Mouse (Mus musculus) megakaryocyte, embryonic 14.5 days (primary cell): Measurements from ENCODE around the gene Tmem40. TPM values are rescaled to one million over a fixed set of nuclear protein-coding genes. Genes with fewer than 3 reads are reported as not detected.

ENCODE experiments used
- H3K27me3 ChIP-seq: replicated peaks from 2 replicates; pipeline ENCODE3; 2012; ENCODE audit warnings: inconsistent platforms
- H3K36me3 ChIP-seq: replicated peaks from 2 replicates; pipeline ENCODE3; 2012; ENCODE audit warnings: low read length, inconsistent platforms, mixed read lengths
- H3K4me1 ChIP-seq: 2 replicates; pipeline ENCODE4 v1.6.1; 2012; ENCODE audit warnings: inconsistent platforms
- H3K4me3 ChIP-seq: replicated peaks from 2 replicates; pipeline ENCODE3; 2012; ENCODE audit warnings: moderate library complexity, mild to moderate bottlenecking, inconsistent platforms
- H3K9me3 ChIP-seq: 2 replicates; pipeline ENCODE4 v1.6.1; 2012; ENCODE audit warnings: inconsistent platforms
- FLI1 ChIP-seq: IDR thresholded peaks from 2 replicates; pipeline ENCODE4 v1.6.1; 2012; ENCODE audit warnings: low read length, inconsistent platforms, mixed read lengths
- GATA1 ChIP-seq: IDR thresholded peaks from 3 replicates; pipeline ENCODE4 v1.6.1; 2012; ENCODE audit warnings: mixed read lengths, low read length, inconsistent platforms, borderline replicate concordance
- polyA plus RNA-seq: library from polyadenylated mRNA; stranded (reverse); fragments of >175 nt; gene quantifications from 2 replicates; pipeline ENCODE4 v1.2.3, GENCODE M21; 2012; ENCODE audit warnings: low replicate concordance; ENCODE audit not compliant: insufficient read depth

Tmem40 gene
- polyA plus RNA-seq, 1 experiment = 650 TPM

DNA sequence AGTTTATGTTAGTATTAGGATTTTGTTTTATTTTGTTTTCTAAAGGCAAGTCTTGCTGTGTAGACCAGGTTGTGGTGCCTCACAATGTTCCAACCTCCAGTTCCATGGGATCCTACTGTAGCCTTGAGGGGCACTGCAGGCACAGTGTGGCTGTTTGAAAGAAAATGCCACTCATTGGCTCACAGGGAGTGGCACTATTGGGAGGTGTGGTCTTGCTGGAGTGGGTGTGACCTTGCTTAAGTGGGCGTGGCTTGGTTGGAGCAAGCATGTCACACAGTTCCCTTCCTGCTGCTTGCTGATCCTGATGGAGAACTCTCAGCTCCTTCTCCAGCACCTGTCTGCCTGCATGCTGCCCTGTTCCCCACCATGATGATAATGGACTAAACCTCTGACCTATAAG lies 18.6 kb downstream of the Tmem40 start:
- H3K9me3 ChIP-seq = no peaks in the 10 kb centered on the region
- peak overlapping the region; percentile 57 for H3K4me3 ChIP-seq
- H3K36me3 ChIP-seq = peaks cover 97% of the 10 kb centered on the region
- TF ChIP-seq GATA1 (no peak), FLI1 (no peak)
- no peaks in the 10 kb centered on the region for H3K27me3 ChIP-seq
- H3K4me1 ChIP-seq = peaks cover 93% of the 10 kb centered on the region

DNA sequence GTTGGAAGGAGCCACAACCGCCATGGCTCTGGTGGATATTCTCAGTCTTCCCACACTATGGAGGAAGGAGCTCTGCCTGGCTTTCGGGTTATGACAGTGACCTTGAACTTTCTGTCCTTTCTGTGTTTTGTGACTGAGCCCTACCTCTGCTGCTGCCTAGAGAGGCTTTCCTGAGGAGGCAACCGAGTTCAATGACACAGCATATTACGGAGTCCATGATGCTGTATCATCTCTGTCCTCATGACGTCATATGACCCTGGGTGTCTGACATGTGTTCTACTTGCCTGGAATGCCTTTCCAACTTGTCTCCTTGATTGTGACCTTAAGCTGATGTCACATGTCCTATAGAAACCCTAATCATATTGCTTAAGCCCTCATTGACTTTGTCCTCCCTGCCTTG lies 23.2 kb downstream of the Tmem40 start:
- no peak for TF ChIP-seq GATA1
- TF ChIP-seq FLI1 = no peak
- no peaks in the 10 kb centered on the region for H3K27me3 ChIP-seq

DNA sequence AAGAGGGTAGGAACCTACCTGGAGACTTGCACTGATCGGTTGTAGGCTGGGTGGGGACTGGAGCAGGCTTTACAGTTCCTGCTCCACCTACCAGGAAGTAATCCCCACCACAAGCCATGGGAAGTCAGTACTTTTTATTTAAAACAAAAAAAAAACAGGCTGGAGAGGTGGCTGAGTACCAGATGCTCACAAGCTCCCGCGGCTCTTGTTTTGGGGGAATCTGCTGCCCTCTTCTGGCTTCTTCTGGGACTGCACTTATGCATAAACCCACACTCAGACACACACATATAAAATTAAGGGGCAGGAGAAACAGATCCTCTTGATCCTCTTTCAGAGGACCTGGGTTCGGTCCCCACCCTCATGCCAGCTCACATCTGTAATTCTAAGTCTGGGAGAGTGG lies 27.3 kb downstream of the Tmem40 start:
- no peaks in the 10 kb centered on the region for H3K27me3 ChIP-seq
- peaks cover 26% of the 10 kb centered on the region for H3K4me1 ChIP-seq
- H3K4me3 ChIP-seq = no peak overlapping the region
- TF ChIP-seq FLI1 (no peak), GATA1 (no peak)
- 0 out of 2 replicates have a peak, but pooled peaks cover 5% of the 10 kb centered on the region for H3K9me3 ChIP-seq
- H3K36me3 ChIP-seq = peaks cover 97% of the 10 kb centered on the region

More for the DNA sequence above, 23.2 kb downstream of the Tmem40 start:
- Histone ChIP-seq H3K9me3 (0 out of 2 replicates have a peak, but pooled peaks cover 5% of the 10 kb centered on the region), H3K36me3 (peaks cover 98% of the 10 kb centered on the region), H3K4me3 (peak overlapping the region; percentile 1), H3K4me1 (peaks cover 63% of the 10 kb centered on the region)

DNA sequence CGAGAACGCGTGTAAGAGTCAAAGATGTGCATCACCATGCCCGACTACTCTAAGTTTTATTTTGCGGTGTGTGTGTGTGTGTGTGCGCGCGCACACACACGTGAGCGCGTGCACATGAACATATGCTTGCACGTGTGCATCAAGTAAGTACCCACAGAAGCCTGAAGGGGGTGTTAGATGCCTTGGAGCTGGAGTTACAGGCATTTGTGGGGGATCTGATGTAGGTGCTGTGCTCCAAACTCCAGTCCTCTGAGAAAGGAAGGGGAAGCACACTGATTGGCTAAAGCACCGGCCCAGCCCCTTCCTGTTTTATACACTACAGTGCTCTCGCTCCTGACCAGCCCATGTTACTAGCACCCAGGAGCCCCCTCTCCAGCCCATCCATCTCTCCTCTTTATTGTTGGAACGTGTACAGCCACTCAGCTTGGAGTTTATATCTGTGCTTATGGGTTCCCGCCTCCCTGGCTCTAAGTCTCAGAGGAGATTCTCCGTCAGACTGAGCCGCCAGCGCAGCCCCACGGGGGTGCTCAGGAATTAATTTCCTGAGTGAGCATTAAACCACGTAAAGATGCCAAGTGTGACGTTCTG lies 29.8 kb downstream of the Tmem40 start:
- H3K9me3 ChIP-seq = peaks cover 20% of the 10 kb centered on the region
- H3K36me3 ChIP-seq = peaks cover 98% of the 10 kb centered on the region
- TF ChIP-seq GATA1 = no peak
- TF ChIP-seq FLI1 = no peak
- H3K4me3 ChIP-seq = no peak overlapping the region
- H3K4me1 ChIP-seq = peaks cover 20% of the 10 kb centered on the region
- no peaks in the 10 kb centered on the region for H3K27me3 ChIP-seq

DNA sequence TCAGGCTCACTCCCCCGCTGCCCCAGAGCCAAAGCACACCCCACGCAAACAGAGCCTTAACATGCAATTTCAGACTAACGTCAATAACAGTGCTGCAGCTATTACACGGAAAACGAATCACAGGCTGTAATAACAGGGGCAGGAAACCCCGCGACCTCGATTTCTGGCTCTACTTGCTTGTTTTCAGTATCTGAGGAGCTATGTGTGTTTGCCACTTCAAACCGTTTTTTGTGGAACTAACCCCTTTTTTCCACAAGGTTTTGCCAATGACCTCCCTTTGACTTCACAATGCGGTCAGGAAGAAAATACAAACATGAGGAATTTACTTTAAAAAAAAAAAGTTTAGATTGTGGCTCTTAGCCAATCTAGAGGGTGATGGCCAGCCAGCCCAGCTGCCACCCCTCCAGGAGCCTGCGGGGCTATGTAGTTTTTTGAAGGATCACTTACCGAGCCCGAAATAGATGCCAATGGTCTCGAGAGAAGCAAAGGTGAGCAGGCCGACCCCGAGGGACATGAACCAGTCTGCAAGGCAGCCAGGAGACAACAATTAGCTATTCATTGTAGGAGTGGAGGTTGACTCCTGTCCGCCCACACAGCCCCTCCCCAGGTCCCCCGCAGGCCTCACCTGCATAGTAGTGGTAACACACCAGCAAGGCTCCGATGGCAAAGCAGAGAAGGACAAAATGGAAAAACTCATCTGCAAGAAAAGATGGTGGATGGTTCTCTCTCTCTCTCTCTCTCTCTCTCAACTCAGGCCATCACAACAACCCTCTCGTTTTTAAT lies 31.5 kb downstream of the Tmem40 start:
- peaks cover 91% of the 10 kb centered on the region for H3K36me3 ChIP-seq
- TF ChIP-seq FLI1 (no peak), GATA1 (no peak)
- H3K4me3 ChIP-seq = no peak overlapping the region
- H3K4me1 ChIP-seq = peaks cover 14% of the 10 kb centered on the region
- no peaks in the 10 kb centered on the region for H3K27me3 ChIP-seq
- H3K9me3 ChIP-seq = peaks cover 16% of the 10 kb centered on the region

DNA sequence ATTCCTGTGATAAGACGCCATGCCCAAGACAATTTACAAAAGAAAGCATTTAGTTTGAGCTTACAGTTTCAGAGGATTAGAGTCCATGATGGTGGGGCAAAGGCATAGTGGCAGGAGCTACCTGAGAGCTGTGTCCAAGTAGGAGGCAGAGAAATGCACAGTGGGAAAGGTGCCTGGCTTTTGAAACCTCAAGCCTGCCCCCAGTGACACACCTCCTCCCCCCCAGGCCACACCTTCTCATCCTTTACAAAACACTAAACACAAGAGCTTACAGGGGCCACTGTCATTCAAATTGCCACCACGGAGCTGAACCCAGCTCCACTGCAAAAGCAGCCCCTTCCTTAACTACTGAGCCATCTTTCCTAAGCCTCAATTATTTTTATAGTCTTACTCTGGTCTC lies 34.6 kb downstream of the Tmem40 start:
- H3K9me3 ChIP-seq = peaks cover 16% of the 10 kb centered on the region
- peaks cover 59% of the 10 kb centered on the region for H3K36me3 ChIP-seq
- peaks cover 3% of the 10 kb centered on the region for H3K27me3 ChIP-seq
- TF ChIP-seq GATA1 (no peak), FLI1 (no peak)
- H3K4me3 ChIP-seq = no peak overlapping the region
- peaks cover 12% of the 10 kb centered on the region; the same call in 1 of the 2 replicates for H3K4me1 ChIP-seq

DNA sequence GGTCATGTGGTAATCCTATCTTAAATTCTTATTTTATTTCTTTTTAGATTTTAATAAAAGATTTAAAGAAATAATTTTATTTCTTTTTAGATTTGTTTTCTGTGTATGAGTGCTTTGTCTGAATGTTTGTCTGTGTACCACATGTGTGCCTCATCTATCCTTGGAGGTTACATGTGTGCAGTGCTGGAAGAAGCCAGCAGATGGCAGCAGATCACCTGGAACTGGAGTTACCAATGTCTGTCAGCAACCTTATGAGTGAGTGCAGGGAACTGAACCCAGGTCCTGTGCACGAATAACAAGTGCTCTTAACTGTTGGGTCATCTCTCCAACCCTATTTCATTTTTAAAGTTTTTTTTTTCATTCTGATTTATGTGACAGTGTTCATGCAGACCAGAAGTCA lies 35.1 kb downstream of the Tmem40 start:
- Histone ChIP-seq H3K36me3 (peaks cover 54% of the 10 kb centered on the region), H3K4me3 (no peak overlapping the region), H3K9me3 (peaks cover 16% of the 10 kb centered on the region), H3K4me1 (peaks cover 13% of the 10 kb centered on the region; the same call in 1 of the 2 replicates), H3K27me3 (peaks cover 3% of the 10 kb centered on the region)
- no peak for TF ChIP-seq GATA1
- no peak for TF ChIP-seq FLI1

DNA sequence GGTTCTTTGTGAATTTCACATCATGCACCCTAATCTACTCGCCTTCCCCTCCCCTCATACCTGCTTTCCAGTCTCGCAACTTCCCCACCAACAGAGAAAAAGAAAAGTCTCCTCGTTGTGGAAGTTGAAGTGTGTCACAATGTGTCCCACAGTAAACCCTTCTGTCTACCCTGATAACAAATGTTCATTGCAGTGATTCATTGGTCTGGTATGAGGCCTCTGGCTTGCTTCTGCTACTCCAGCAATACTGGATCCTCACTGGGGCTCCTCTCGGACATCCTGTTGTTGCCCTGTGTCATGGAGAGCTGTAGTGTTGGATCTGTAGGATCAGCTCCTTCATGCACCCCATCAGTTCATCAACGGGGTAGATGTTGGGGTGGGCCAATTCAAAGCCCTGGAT lies 40.0 kb downstream of the Tmem40 start:
- TF ChIP-seq FLI1 = no peak
- TF ChIP-seq GATA1 = no peak

DNA sequence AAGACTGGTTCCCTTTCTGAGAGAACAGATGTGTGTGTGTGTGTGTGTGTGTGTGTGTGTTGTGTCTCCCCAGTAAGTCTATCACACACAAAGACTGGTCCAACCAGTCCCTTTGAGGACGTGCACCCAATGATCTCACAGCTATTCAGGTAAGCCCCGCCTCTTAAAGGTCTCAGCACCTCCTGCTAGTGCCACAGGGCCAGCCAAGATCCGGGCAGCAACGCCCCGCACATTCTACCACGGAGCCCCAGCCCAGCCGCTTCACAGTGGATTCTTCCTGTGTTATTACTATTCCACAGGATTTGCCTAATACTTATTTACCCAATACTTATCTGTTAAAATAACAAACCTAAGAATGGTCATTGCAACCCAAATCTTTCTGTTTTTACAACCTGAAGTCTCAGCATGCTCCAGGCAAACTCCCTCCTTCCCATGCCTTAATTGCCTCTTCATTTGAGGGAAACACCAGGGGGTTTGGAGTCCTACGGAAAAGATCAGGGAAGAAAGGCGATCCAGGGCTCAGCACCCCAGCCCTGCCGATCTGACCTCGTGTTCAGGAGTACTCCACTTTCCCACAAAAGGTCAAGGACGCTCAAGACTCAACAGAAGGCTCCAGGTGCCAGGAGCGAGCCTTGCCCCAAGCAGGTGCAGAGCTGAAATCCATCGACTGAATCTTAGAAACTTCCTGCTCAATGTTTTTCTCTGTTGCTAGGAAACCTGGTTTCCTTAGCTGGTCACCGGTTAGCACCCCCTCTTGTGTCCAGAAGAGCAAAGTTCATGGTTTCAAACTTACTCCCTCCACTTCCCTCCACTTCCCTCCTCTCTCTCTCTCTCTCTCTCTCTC lies 44.3 kb downstream of the Tmem40 start:
- Histone ChIP-seq H3K27me3 (peaks cover 3% of the 10 kb centered on the region), H3K9me3 (peaks cover 7% of the 10 kb centered on the region), H3K4me3 (peak overlapping the region; percentile 89), H3K4me1 (peaks cover 36% of the 10 kb centered on the region), H3K36me3 (no peaks in the 10 kb centered on the region)
- TF ChIP-seq GATA1 = no peak
- TF ChIP-seq FLI1 = no peak

More for the DNA sequence above, 40.0 kb downstream of the Tmem40 start:
- Histone ChIP-seq H3K4me1 (peaks cover 26% of the 10 kb centered on the region), H3K4me3 (no peak overlapping the region), H3K36me3 (peaks cover 7% of the 10 kb centered on the region), H3K27me3 (peaks cover 3% of the 10 kb centered on the region), H3K9me3 (peaks cover 7% of the 10 kb centered on the region)

DNA sequence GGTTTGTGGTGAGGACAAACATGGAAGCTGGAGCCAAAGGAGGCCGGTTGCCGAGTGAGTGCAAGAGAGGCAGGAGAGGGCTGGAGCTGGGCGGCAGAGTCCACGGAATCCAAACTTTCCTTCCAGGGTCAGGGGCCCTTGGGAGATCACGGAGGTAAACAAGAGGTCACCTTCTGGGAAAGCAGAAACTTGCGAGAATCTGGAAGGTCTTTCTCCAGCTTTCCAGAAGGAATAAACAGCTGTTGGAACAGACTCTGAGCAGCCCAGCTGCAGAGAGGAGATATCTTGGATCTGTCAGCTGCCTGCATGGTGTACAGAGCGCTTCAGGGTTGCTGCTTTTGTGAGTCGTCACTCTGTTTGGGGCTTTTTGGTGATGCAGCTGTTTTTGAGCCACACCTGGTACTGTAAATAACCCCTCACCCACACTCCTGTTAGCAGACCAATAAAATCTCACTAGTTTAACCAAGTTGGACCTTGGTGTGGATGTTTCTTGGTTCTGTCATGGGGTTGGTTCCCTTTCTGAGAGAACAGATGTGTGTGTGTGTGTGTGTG lies 45.0 kb downstream of the Tmem40 start:
- no peak for TF ChIP-seq GATA1
- no peak for TF ChIP-seq FLI1
- Histone ChIP-seq H3K9me3 (peaks cover 7% of the 10 kb centered on the region), H3K4me1 (peaks cover 32% of the 10 kb centered on the region), H3K27me3 (no peaks in the 10 kb centered on the region), H3K4me3 (peak overlapping the region; percentile 42), H3K36me3 (no peaks in the 10 kb centered on the region)
